Mouse (Mus musculus): ENCODE measurements around the gene Dyrk1a.

Dyrk1a gene

GRCm38 (mm10) chr16:94569229-94570176 lies at the start of gene Dyrk1a:
Dyrk1a (plus strand) TSS chr16:94570010.
- peak; percentile 92 to 98 for DNase-seq (ENCODE audit: low spot score in 2 of 2)

- DNase-seq (ENCODE audit: low spot score in 2 of 2): no peak
These were observed 46.0 kb upstream of the Dyrk1a start for GRCm38 (mm10) chr16:94523594-94524377.

GRCm38 (mm10) chr16:94524691-94525090 lies 45.1 kb upstream of the Dyrk1a start:
- no peak for DNase-seq (ENCODE audit: low spot score in 2 of 2)

GRCm38 (mm10) chr16:94525955-94526343 lies 43.9 kb upstream of the Dyrk1a start:
- DNase-seq (ENCODE audit: low spot score in 2 of 2): no peak

GRCm38 (mm10) chr16:94526344-94527151 lies 43.3 kb upstream of the Dyrk1a start, which contains the start of gene Vps26c:
Vps26c (minus strand) TSS chr16:94526830.
- DNase-seq (ENCODE audit: low spot score in 2 of 2): peak; percentile 95 to 97

- no peak for DNase-seq (ENCODE audit: low spot score in 2 of 2)
These were observed 42.7 kb upstream of the Dyrk1a start for GRCm38 (mm10) chr16:94527152-94527534.

- no peak for DNase-seq (ENCODE audit: low spot score in 2 of 2)
These were observed 42.3 kb upstream of the Dyrk1a start for GRCm38 (mm10) chr16:94527546-94527945.

- DNase-seq (ENCODE audit: low spot score in 2 of 2): no peak
These were observed 38.5 kb upstream of the Dyrk1a start for GRCm38 (mm10) chr16:94531268-94531667.

- DNase-seq (ENCODE audit: low spot score in 2 of 2): no peak
These were observed 36.1 kb upstream of the Dyrk1a start for GRCm38 (mm10) chr16:94533679-94534078.

- no peak for DNase-seq (ENCODE audit: low spot score in 2 of 2)
These were observed 34.1 kb upstream of the Dyrk1a start for GRCm38 (mm10) chr16:94535716-94536115.

- no peak for DNase-seq (ENCODE audit: low spot score in 2 of 2)
These were observed 33.2 kb upstream of the Dyrk1a start for GRCm38 (mm10) chr16:94536417-94537158.

GRCm38 (mm10) chr16:94537159-94537527 lies 32.7 kb upstream of the Dyrk1a start:
- DNase-seq (ENCODE audit: low spot score in 2 of 2): no peak

- DNase-seq (ENCODE audit: low spot score in 2 of 2): no peak
These were observed 29.7 kb upstream of the Dyrk1a start for GRCm38 (mm10) chr16:94540140-94540539.

GRCm38 (mm10) chr16:94542898-94543297 lies 26.9 kb upstream of the Dyrk1a start:
- DNase-seq (ENCODE audit: low spot score in 2 of 2): no peak

- no peak for DNase-seq (ENCODE audit: low spot score in 2 of 2)
These were observed 25.2 kb upstream of the Dyrk1a start for GRCm38 (mm10) chr16:94544540-94545105.

GRCm38 (mm10) chr16:94545781-94546562 lies 23.8 kb upstream of the Dyrk1a start:
- no peak for DNase-seq (ENCODE audit: low spot score in 2 of 2)

- no peak for DNase-seq (ENCODE audit: low spot score in 2 of 2)
These were observed 20.0 kb upstream of the Dyrk1a start for GRCm38 (mm10) chr16:94549813-94550212.

- peak in 1 of 2 experiments; percentile 30 for DNase-seq (ENCODE audit: low spot score in 2 of 2)
These were observed 17.9 kb upstream of the Dyrk1a start for GRCm38 (mm10) chr16:94551934-94552333.

GRCm38 (mm10) chr16:94555346-94555745 lies 14.5 kb upstream of the Dyrk1a start:
- DNase-seq (ENCODE audit: low spot score in 2 of 2): no peak

GRCm38 (mm10) chr16:94556228-94556627 lies 13.6 kb upstream of the Dyrk1a start:
- DNase-seq (ENCODE audit: low spot score in 2 of 2): no peak

Measured in cerebellum, postnatal 4 days (tissue).